Mouse (Mus musculus): Measurements from ENCODE around the gene Mecom.
A peak's percentile ranks its signal among the peaks of the same experiment; 100 is the strongest.

The Mecom gene

DNA sequence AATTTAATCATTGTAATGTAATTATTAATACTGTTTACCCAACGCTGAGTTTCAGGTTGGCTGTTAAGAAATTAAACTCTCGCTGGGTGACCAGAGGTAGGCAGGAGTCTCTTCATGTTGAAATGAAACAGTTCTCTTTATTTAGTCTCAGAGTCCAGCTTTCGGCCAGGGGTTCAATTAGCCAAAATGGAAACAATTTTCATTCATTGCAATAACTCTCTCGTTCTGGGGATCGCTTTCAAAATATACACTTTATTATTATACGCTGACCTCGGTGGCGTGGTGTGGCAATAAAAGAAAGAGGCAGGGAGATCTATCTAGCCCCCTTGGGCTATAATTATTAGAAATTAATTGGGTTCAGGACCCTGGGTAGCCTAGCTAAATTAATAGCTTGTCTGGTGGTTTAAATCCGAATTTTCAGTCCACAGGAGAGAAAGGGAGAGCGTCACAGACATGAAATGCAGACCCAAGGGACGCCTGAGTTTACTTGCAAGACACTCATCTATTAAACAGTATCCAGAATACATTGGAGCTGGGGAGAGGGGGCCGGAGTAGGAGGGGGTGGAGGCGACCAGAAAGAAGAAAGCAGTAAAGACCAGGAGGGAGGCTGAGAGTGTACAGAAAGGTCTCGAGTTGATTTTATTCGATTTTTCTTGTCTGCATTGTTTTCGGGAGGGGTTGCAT, 34.4 kb downstream of the Mecom start:
- DNase-seq = no peak

DNA sequence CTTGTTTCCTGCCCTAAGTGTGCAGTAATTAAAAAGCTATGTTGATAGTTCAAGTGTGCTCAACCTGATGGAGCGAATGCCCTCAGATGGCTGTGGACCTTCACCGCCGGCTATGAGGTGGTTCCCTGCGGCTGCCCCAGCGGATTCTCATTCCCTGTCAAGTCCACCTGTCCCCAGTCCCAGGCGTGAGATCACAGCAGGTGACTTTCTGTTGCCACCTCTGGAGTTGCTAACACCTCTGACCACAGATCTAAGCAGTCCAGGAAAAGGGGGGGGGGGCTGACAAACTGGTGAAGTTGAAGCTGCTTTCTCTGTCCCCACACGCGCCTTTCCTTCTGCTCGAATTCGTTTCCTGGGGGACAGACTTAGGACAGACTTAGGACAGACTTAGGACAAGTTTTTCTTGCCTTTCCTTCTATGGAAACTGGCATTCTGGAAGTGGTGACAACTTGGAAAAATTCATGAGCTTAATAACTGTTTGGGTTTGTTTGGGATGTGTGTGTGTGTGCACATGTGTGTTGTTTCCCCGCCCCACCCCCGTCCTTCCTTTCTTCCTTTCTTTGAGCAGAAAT, 35.3 kb downstream of the Mecom start:
- DNase-seq = no peak

DNA sequence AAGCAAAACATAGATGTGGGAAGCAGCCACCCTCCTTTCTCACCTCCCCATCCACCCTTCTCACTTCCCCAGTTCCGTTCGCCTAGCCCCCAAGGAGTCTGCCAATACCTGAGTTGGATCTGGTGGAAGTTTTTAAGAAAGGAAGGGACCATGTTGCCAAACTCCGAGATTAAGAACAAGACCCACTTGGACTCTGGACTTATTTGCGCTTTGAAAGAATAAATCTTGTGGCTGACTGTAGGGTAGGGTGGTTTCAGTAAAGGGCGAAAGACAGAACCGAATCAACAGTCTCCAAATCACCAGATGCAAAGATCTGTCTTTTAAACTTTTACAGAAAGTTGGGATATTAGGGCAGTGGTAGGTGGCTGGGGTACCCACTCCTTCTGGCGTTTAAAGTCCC, 36.0 kb downstream of the Mecom start:
- no peak for DNase-seq

DNA sequence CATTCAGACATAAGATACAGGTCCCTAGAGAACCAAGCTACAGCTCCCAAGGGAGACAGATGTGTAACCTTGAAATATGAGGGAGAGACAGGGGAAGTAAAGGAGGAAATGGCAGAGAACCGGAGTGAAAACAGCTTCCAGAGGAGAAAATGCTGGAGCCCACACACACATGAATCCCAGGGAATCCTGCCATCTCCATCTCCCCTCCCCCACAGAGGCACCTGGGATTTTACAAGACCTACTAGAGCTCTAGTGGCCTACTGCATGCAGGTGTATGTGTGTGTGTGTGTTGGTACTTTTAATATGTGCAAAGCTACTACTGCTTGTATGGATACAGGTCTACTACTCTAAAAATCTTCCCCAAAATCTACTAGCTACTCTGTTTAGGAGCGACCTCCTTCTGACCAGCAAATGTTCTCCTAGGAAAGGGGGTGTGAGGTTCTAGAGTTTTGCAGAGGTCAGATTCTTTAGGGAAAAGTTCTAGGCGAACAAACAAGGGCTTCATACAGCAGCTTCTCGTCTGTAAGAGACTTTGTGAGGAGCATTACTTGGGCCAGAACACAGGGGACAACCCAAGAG, 36.7 kb downstream of the Mecom start:
- DNase-seq = no peak

DNA sequence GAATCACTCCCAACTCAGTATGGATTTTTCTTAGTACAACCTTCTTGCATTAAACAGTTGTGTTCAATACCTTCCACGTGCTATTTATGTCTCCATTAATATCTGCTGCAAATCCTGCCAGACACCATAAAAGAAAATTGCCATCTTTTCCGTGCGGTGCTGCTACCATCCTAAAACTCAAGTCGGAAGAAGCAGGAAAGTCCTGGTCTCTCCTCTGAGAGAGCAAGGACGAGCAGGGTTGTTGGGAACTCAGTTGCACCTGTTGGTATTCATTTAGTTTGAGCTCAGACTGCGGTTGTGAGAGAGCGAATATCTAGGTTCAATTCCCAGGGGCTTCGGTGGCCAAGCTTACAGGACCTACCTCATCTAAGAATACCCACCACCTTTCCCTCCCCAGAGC, 37.2 kb downstream of the Mecom start:
- DNase-seq = no peak

DNA sequence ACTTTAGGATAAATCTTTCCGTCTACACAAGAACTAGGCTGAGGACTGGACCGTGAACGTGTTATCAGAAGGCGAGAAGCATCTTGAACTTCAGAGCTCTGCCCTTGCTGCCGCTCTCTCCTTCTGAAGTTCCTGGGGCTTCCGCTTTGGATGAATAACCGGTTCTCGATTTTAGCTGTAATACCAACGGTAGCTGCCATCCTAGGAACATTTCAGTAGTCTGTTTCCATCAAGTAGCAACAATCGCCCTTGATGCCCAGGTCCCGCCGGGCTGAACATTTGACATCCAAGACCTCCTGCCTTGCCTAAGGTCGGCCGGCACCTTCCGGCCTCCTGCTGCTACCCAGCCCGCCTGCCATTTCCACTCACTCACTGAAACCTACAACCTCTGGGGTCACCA, 37.7 kb downstream of the Mecom start:
- no peak for DNase-seq

DNA sequence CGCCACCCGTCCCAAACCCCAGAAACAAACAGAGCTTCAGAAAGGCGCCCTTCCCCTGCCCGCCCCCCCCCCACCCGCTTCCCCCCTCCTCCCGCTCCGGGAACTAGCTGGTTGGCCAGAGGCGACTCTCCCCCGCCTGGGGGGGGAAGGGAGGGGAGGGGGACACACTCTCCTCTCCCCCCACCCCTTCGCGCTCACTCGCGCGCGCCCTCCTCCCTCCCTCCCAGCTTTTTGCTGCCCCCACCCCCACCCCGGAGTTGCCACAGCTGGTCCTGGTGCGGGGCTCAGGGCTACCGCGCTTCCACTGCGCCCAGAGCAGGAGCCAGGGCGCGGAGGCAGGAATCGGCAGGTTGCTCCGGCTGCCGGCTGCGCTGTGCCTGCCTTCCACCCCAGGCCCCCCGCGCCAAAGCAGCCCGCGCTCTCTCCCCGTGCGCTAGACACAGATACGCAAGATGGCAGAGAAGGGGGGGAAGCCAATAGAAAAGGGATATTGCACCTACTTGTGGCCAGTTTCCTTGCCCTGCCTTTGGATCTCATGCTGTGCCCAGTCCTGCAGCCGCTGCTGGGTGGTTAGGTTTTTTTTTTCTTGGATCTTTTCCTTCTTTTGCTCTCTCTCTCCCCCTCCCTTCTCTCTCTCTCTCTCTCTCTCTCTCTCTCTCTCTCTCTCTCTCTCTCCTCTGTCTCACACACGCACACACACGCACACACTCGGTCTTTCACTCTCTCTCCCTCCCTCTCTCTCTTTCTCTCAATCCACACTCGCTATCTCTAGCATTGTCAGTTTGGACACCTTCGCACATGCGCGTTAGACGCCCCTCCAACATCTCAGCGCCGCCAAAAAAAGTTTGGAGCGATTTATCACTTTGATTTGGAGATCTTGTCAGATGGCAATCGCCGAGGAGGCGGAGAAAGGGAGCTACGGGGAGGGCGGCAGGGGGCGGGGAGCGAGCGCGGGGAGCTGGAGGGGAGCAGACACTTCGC, 38.6 kb downstream of the Mecom start:
- DNase-seq = no peak

DNA sequence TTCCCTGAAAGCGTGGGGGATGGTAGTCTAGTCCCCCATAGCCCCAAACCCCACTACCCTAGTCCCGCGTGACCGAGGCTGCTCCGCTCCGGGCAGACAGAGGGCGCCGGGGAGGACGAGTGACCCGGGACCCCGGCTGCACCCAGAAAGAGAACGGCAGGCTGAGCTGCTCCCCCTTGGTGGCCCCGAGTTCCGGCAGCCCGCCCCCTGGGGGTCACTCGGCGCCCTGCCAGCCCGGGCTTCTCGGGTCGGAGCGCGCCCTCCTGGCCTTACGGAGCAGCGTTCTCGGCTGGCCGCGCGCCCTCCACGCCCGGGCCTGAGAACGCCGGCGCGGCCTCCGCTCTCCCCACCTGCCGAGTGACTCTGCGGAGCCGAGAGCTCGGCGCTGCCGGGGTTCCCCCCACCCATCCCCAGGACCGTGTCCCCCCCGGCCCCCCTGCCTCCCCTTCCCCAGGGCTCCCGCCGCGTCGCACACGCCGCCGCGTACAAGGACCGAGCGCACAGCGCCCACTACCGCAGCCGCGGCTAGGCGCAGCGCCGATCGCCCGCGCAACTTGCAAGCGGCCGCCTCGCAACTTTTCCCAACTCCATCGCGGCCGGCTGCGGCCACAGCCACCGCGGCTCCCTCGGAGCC, 39.4 kb downstream of the Mecom start:
- DNase-seq = peak; percentile 34

DNA sequence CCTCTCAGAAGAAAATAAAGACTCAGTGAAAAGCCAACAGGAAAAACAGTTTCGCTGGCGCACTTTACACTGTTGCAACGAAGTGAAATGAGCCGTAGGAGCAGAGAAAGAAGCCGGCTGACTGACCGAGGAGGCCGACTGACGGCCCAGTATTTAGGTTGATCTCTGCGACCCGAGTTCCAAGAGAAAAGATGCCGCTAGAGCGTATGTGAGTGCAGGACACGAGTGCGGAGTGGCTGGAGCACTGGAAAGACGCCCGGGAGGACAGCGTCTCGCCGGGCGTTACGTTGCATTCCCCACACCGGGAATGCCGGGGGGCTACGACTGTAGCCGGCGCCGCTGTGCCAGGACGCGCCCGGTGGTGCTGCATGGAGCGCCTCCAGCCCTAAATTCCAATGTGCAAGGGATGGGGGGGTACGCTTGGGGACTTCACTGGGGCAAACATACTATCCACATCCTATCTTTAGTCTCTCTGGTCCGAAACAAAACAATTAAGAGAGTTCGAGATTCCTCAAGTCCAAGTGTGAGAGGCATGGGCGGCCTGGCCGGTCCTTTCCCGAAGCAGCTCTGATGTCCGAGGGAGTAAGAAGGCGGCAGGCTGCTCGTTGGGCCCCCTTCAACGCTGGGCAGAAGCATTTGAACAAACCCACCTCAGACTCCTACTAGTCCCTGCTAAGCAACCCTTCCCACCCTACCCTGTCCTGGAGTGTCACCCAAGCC, 40.1 kb downstream of the Mecom start:
- no peak for DNase-seq

DNA sequence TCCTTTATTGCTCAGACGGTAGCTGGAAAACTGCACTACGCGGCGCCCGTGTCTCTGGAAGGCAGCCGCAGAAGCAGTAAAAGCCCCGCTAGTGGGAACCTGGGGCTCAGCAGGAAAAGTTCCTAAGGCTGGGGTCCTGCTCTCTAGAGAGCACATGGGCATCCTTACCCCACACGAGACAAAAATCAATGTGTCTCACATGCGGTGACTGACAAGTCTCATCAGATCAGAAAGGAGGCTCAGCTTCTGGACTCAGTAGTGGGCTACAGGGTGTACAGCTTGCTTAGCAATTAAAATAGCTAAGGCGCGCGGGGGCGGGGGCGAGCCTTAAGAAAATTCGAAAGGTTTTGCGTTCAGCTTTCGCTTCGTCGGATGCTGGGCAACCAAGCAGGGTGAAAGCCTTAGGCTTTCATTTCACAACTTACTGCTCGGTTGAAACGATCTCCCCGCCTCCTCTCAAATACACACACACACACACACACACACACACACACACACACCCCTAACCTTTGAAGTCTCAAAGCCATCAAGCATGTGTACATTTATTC, 40.7 kb downstream of the Mecom start:
- no peak for DNase-seq

DNA sequence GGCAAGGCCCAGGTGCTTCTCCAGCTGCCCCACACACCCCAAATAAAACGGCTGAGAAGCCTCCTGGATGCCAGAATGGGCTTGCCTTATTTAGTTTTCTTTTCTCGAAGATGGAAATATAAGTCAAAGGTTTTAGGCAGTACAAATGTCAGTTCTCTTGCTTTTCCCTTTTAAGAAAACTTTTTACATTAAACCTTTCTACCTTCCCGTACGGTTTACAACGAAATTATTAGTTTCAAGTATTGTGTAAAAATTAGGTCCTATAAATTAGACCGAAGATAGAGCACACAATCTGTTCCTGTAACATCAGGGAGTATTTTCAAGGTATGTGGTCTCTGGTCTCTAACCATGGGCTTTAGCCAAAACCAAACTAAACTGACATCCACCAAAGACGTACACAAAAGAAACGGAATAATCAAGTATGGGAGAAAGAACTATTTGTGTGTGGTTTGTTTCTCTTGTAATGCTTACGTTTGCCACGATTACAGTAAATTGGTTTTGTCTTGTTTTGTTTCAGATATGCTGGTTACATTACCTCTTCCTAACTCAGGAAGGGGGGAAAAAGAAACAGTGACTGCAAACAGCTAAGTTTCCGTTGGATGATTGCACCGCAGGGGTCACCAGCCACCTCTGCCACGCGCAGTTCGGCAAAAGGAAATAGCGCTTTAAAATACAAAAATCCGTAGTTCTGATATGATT, 41.3 kb downstream of the Mecom start:
- no peak for DNase-seq

DNA sequence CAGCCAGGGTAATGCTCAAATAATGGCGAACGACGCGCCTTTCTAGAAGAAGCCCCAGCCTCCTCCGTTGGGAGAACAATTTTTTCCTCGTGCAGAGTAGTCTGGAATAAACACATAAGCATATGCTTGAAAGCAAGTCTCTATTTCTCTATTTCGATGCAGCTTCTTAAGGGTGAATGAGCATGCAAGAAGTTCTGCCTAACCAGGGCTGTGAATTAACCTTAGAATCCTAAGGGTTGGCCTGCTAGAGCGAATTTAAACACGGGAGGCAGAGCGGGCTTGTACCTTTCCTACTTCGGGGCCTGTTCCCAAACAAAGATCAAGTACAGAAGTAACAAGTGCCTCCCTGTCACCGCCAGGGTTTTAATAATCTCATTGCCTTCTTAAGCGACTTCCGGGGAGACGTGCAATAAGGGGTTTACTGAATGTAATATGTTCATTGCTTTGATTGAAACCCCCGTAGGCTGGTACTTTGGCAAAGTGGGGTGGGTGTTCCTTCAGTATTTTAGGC, 42.0 kb downstream of the Mecom start:
- DNase-seq = no peak

DNA sequence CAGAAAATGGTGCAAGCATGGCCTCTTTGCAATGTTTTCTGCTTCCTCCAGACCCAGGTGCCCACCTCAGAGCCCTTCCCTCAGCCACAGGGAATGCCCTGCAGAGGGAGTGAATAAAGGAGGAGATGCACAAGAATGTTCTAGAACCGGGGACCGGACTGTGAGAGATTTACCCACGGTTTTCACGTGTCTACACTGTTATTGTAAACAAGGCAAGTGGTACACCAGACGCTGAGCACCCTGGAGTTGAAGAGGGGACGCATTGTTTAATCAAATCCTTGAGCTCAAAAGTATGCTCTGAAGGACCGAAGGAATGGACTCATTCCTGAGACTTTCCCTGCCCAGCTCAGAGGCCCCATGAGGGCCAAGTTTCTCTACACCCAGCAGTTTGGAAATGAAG, 43.2 kb downstream of the Mecom start:
- no peak for DNase-seq

DNA sequence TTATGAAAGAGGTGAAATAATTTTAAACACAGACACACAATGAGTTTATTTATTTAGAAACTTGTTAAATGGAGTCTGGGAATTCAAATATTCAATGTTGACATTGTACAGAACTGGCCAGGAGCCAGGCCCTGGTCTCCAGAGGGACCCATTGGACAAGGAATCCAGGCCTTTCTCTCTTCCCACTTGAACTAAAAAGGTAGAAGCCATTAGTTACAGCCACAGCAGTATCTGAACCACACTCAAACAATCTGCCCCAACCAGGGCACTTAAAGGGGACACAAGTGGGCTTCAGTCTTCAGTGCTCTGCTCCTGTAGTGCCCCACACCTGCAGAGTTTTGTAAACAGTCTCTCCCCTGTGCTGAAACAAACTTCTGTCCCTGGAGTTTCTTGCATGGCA, 44.0 kb downstream of the Mecom start:
- no peak for DNase-seq

DNA sequence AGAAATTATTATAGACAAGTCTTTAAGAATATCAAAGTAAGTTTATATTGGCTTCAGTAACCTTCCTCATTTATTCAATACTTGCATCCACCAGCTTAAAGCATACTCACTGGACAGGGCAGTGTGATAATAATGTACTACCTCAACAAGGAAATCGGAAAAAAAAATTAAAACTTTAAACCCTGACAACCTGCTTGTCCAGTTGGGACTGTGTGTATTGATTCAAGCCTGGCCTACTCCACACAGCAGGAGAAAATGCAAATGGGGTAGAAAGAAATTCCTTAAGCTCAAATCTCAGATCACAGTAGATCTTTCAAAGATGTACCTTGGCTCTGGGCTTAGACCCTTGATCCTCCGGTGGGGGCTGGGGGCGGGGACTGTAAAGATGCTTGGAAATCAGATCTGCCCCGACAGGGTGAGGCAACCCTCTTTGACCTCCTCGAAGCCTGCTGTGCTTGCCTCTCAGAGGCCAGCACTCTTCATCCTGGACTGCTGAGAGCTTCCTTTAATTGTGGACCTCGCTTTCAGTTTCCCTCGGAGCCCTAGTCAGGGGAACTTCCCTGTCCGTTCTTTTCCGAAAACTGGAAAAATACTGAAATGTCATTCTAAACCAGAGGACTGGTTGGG, 49.5 kb downstream of the Mecom start:
- no peak for DNase-seq

DNA sequence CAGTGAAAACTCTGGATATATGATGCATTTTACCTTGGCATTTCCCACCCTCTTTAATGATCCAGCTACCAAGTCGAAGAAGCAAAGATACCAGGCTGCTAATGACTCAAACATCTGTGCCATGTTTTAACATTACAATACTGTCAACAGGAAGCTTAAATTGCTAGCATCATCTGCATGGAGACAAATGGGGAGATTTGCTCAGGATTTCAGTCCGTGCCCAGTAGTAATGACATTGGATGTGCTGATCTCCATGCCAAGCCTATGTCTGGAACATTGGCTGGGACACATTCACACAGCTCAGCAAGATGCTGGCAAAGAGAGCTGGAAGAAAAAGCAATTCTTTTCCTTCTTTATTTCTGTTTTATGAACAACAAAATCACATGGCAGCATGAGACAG, 53.4 kb downstream of the Mecom start:
- no peak for DNase-seq

DNA sequence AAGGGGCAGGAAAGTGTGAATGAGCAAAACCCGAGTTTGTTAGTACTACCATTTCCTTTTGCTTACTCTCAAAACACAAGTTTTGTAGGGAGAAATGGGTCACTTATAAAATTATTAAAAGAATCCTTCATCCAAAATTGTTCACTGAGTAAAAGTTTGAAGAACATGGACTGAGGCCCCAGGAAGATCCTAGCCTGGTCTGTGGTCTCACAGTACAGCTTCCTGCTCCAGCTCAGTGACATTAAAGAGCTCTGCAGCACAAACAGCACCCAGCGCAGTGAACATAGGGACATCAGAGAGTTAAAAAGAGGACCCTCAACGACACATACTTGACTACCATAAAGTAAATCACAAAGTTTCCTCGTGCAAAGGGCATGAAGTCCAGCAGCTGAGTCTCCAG, 59.0 kb downstream of the Mecom start:
- DNase-seq = no peak

DNA sequence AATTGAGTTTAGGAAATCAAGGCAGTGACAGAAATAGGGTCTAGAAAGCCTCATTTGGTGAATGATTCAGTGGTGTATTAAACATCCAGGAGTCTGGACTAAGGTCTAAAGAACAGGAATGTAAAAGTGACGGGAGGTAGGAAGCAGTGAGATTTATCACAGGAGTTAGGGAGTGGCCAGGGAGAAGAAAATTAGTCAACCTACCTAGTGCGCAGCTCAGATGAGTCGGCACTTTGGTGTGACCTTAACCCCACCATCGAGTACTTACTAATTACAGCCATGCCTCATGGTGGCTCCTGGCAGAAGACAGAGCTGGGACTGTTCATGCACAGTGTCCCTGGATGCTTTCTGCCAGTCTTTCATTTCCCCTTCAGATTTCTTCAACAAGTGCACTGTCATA, 61.4 kb downstream of the Mecom start:
- no peak for DNase-seq

DNA sequence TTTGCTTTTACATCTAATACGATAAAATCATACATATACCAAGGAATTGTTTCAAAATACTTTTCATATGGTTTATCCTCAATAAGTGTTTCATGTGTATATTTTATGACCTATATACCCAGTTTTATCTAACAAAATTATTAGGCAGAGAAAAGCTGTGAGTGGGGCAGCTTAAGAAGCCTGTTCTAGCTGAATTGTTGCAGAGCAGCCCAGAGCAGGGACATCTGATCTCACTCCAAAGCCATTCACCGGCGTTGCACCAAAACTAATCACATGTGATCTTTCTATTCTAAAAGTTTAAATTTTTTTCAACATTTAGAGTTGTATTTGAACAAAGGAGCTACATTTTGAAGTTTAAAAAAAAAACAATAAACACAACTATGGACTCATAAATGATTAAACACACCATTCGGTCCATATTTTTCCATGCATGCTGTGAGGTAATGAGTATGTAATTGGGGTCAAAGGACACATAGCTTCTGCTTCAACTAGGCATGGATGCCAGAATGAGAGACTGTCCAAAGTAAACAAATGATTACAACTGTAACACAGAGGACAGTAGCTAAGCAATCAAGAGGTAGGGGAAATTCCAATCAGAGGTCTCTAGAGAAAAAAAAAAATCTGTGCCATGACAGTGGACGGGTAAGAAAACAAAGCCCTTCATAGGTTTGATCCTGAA, 64.7 kb downstream of the Mecom start:
- no peak for DNase-seq

DNA sequence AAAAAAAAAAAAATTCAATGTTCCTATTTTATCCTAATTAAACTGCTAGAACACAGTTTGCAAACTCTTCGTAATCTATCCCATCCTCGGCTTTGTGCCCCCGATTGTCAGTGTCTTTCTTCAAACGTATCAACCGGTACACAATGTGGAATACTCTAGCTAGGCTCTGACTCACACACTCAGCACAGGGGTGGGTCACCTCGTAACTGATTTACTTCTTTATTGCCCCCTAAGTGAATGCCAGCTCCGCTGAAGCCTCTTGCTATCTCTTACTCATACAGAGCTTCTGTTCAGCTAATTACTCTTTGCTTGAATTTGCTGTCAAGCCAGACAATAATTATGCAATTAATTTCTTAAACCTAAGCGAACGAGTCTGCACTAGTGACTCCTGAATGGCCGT, 66.1 kb downstream of the Mecom start:
- no peak for DNase-seq

Data from right cerebral cortex, adult 18-20 months (tissue).